Mouse (Mus musculus) thymus, adult 2 months (tissue): ENCODE measurements around the gene Fto.

Experiments used
- CTCF ChIP-seq: fragments of 200-500 bp; IDR thresholded peaks from 2 replicates; pipeline ENCODE4 v1.5.1; 2012; ENCODE audit warnings: mild to moderate bottlenecking, control low read depth, low read length, moderate library complexity, borderline replicate concordance; ENCODE audit not compliant: control insufficient read depth, poor library complexity, insufficient read depth; ENCODE audit errors: extremely low read depth
- POLR2A ChIP-seq: fragments of 200-500 bp; IDR thresholded peaks from 2 replicates; pipeline ENCODE4 v1.6.1; 2012; ENCODE audit warnings: mild to moderate bottlenecking, low read length, control low read depth, moderate library complexity; ENCODE audit not compliant: control insufficient read depth, poor library complexity, insufficient read depth; ENCODE audit errors: extremely low read depth

- TF ChIP-seq CTCF (no peak), POLR2A (no peak)
Measured at GRCm38 (mm10) chr8:91455591-91455990, 142.3 kb downstream of the Fto start.
